Mouse (Mus musculus): ENCODE results near the gene Zbtb43. TPM values are rescaled to one million over a fixed set of nuclear protein-coding genes. Genes with fewer than 3 reads are reported as not detected.

Gene Zbtb43
- polyA plus RNA-seq (2012; rRNA removed): 5.6 and 5.9 TPM in 2 replicates

GRCm38 (mm10) chr2:33468466-33469097 lies at the start of gene Zbtb43:
TSS of gene Zbtb43 (minus strand) at chr2:33468559.
- Histone ChIP-seq H3K36me3 (ENCODE audit: control insufficient read depth, insufficient read depth, low read length) (no peaks in the 10 kb centered on the region; the same call in 1 of the 2 replicates), H3K4me3 (ENCODE audit: extremely low read depth, insufficient read depth, insufficient read length) (peak within 1 kb of the TSS; percentile 86), H3K27ac (ENCODE audit: insufficient read depth, low read length) (peak within 1 kb of the TSS; percentile 79), H3K27me3 (ENCODE audit: control insufficient read depth, insufficient read depth, low read length) (no peaks in the 10 kb centered on the region), H3K4me1 (ENCODE audit: control insufficient read depth, insufficient read depth, insufficient read length) (peaks cover 8% of the 10 kb centered on the region)
- TF ChIP-seq POLR2A (IDR thresholded peaks at IDR 0.05; ENCODE audit: low read depth, low read length): peak; percentile 79
- no peak for TF ChIP-seq CTCF (IDR thresholded peaks at IDR 0.05; ENCODE audit: extremely low read depth, insufficient read depth, insufficient read length, insufficient replicate concordance)
- peak; percentile 91 to 94 for DNase-seq (ENCODE audit: low read depth in 1 of 2, low spot score in 2 of 2)
- WGBS: 5% methylated on average over 36 of the region's 36 CpGs

GRCm38 (mm10) chr2:33515856-33516255 lies 47.5 kb upstream of the Zbtb43 start:
- Histone ChIP-seq H3K27ac (ENCODE audit: insufficient read depth, low read length) (no peak overlapping the region), H3K27me3 (ENCODE audit: control insufficient read depth, insufficient read depth, low read length) (no peaks in the 10 kb centered on the region), H3K36me3 (ENCODE audit: control insufficient read depth, insufficient read depth, low read length) (no peaks in the 10 kb centered on the region), H3K4me1 (ENCODE audit: control insufficient read depth, insufficient read depth, insufficient read length) (no peaks in the 10 kb centered on the region), H3K4me3 (ENCODE audit: extremely low read depth, insufficient read depth, insufficient read length) (no peak overlapping the region)
- no peak for DNase-seq (ENCODE audit: low read depth in 1 of 2, low spot score in 2 of 2)
- no peak for TF ChIP-seq CTCF (IDR thresholded peaks at IDR 0.05; ENCODE audit: extremely low read depth, insufficient read depth, insufficient read length, insufficient replicate concordance)
- no peak for TF ChIP-seq POLR2A (IDR thresholded peaks at IDR 0.05; ENCODE audit: low read depth, low read length)
- WGBS: 66% methylated on average over 19 of the region's 19 CpGs

GRCm38 (mm10) chr2:33515431-33515830 lies 47.1 kb upstream of the Zbtb43 start:
- 88% methylated on average over 8 of the region's 8 CpGs for WGBS
- H3K27me3 ChIP-seq (ENCODE audit: control insufficient read depth, insufficient read depth, low read length): no peaks in the 10 kb centered on the region
- TF ChIP-seq CTCF (IDR thresholded peaks at IDR 0.05; ENCODE audit: extremely low read depth, insufficient read depth, insufficient read length, insufficient replicate concordance): no peak

GRCm38 (mm10) chr2:33510791-33511190 lies 42.4 kb upstream of the Zbtb43 start:
- Histone ChIP-seq H3K4me3 (ENCODE audit: extremely low read depth, insufficient read depth, insufficient read length) (no peak overlapping the region), H3K36me3 (ENCODE audit: control insufficient read depth, insufficient read depth, low read length) (no peaks in the 10 kb centered on the region), H3K27me3 (ENCODE audit: control insufficient read depth, insufficient read depth, low read length) (no peaks in the 10 kb centered on the region), H3K27ac (ENCODE audit: insufficient read depth, low read length) (no peak overlapping the region), H3K4me1 (ENCODE audit: control insufficient read depth, insufficient read depth, insufficient read length) (no peaks in the 10 kb centered on the region)
- WGBS: 96% methylated on average over 1 of the region's 1 CpGs
- DNase-seq (ENCODE audit: low read depth in 1 of 2, low spot score in 2 of 2): no peak
- no peak for TF ChIP-seq POLR2A (IDR thresholded peaks at IDR 0.05; ENCODE audit: low read depth, low read length)
- no peak for TF ChIP-seq CTCF (IDR thresholded peaks at IDR 0.05; ENCODE audit: extremely low read depth, insufficient read depth, insufficient read length, insufficient replicate concordance)

More at GRCm38 (mm10) chr2:33515431-33515830, 47.1 kb upstream of the Zbtb43 start:
- Histone ChIP-seq H3K27ac (ENCODE audit: insufficient read depth, low read length) (no peak overlapping the region), H3K4me3 (ENCODE audit: extremely low read depth, insufficient read depth, insufficient read length) (no peak overlapping the region), H3K36me3 (ENCODE audit: control insufficient read depth, insufficient read depth, low read length) (no peaks in the 10 kb centered on the region), H3K4me1 (ENCODE audit: control insufficient read depth, insufficient read depth, insufficient read length) (no peaks in the 10 kb centered on the region)
- no peak for DNase-seq (ENCODE audit: low read depth in 1 of 2, low spot score in 2 of 2)

GRCm38 (mm10) chr2:33502602-33503001 lies 34.2 kb upstream of the Zbtb43 start:
- WGBS: 31% methylated on average over 2 of the region's 2 CpGs
- TF ChIP-seq CTCF (IDR thresholded peaks at IDR 0.05; ENCODE audit: extremely low read depth, insufficient read depth, insufficient read length, insufficient replicate concordance) (no peak), POLR2A (IDR thresholded peaks at IDR 0.05; ENCODE audit: low read depth, low read length) (no peak)
- H3K4me1 ChIP-seq (ENCODE audit: control insufficient read depth, insufficient read depth, insufficient read length): no peaks in the 10 kb centered on the region
- DNase-seq (ENCODE audit: low read depth in 1 of 2, low spot score in 2 of 2): no peak
- no peaks in the 10 kb centered on the region for H3K36me3 ChIP-seq (ENCODE audit: control insufficient read depth, insufficient read depth, low read length)
- no peaks in the 10 kb centered on the region for H3K27me3 ChIP-seq (ENCODE audit: control insufficient read depth, insufficient read depth, low read length)
- H3K4me3 ChIP-seq (ENCODE audit: extremely low read depth, insufficient read depth, insufficient read length): no peak overlapping the region
- no peak overlapping the region for H3K27ac ChIP-seq (ENCODE audit: insufficient read depth, low read length)

- 78% methylated on average over 4 of the region's 4 CpGs for WGBS
- Histone ChIP-seq H3K27me3 (ENCODE audit: control insufficient read depth, insufficient read depth, low read length) (no peaks in the 10 kb centered on the region), H3K4me1 (ENCODE audit: control insufficient read depth, insufficient read depth, insufficient read length) (no peaks in the 10 kb centered on the region), H3K27ac (ENCODE audit: insufficient read depth, low read length) (no peak overlapping the region), H3K36me3 (ENCODE audit: control insufficient read depth, insufficient read depth, low read length) (no peaks in the 10 kb centered on the region), H3K4me3 (ENCODE audit: extremely low read depth, insufficient read depth, insufficient read length) (no peak overlapping the region)
- no peak for TF ChIP-seq CTCF (IDR thresholded peaks at IDR 0.05; ENCODE audit: extremely low read depth, insufficient read depth, insufficient read length, insufficient replicate concordance)
- TF ChIP-seq POLR2A (IDR thresholded peaks at IDR 0.05; ENCODE audit: low read depth, low read length): no peak
- no peak for DNase-seq (ENCODE audit: low read depth in 1 of 2, low spot score in 2 of 2)
Observed at GRCm38 (mm10) chr2:33498280-33498679, 29.9 kb upstream of the Zbtb43 start.

GRCm38 (mm10) chr2:33495654-33496053 lies 27.3 kb upstream of the Zbtb43 start:
- no peaks in the 10 kb centered on the region for H3K36me3 ChIP-seq (ENCODE audit: control insufficient read depth, insufficient read depth, low read length)
- TF ChIP-seq CTCF (IDR thresholded peaks at IDR 0.05; ENCODE audit: extremely low read depth, insufficient read depth, insufficient read length, insufficient replicate concordance) (0 out of 2 replicates have a peak, but pooled peaks have one; percentile 22), POLR2A (IDR thresholded peaks at IDR 0.05; ENCODE audit: low read depth, low read length) (no peak)
- no peak overlapping the region for H3K4me3 ChIP-seq (ENCODE audit: extremely low read depth, insufficient read depth, insufficient read length)
- H3K4me1 ChIP-seq (ENCODE audit: control insufficient read depth, insufficient read depth, insufficient read length): no peaks in the 10 kb centered on the region
- DNase-seq (ENCODE audit: low read depth in 1 of 2, low spot score in 2 of 2): peak in 1 of 2 experiments; percentile 6
- H3K27ac ChIP-seq (ENCODE audit: insufficient read depth, low read length): no peak overlapping the region
- H3K27me3 ChIP-seq (ENCODE audit: control insufficient read depth, insufficient read depth, low read length): no peaks in the 10 kb centered on the region
- 58% methylated on average over 3 of the region's 3 CpGs for WGBS
